Mouse (Mus musculus): ENCODE data around the gene Crybg3.

The Crybg3 gene

GRCm38 (mm10) chr16:59534349-59534748, 66.4 kb downstream of the Crybg3 start:
- in situ Hi-C loops (cut with MboI; ENCODE audit: low sequenced_read_pairs) = no loop called here

DNA sequence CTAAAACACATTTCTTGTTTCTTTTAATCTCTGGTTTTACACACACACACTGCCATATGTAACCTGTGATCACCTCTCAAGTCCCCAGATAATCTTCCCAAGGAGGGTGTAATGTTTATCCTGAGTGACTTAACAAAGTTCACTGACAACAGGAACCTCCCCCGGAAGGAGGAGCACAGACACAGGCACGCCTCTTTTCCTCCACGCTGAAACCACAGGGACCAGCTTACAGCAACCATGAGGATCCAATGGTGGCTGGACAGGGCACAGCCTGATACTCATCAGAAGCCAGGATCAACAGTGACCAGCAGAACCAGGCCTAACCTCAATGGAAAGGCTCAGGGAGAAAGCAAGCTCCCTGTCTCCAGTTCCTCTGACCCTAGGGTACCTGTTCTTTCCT, 68.2 kb downstream of the Crybg3 start:
- in situ Hi-C loops (cut with MboI; ENCODE audit: low sequenced_read_pairs) = no loop called here

DNA sequence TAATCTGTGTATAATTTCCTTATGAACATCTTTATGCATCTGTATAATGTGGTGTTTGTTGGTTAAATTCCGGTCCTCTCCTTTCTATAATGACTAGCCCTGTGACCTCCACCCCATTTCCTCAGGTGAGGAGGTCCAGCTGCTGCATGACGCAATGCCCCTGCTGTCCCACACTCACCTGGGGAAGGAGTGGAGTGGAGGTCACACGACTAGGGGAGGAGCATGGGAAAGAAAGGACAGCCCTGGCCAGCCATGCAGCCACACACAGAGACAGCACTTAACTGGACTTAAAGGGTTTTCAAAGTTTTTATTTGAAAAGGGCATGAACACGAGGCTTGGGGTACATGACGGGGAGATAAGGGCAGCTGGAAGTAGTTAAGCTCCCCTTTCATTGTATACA, 69.5 kb downstream of the Crybg3 start:
- in situ Hi-C loops (cut with MboI; ENCODE audit: low sequenced_read_pairs) = no loop called here

- in situ Hi-C loops (cut with MboI; ENCODE audit: low sequenced_read_pairs) = no loop called here
Observed at GRCm38 (mm10) chr16:59529570-59529969, 71.2 kb downstream of the Crybg3 start.

- in situ Hi-C loops (cut with MboI; ENCODE audit: low sequenced_read_pairs) = no loop called here
Observed at GRCm38 (mm10) chr16:59526939-59527338, 73.8 kb downstream of the Crybg3 start.

- in situ Hi-C loops (cut with MboI; ENCODE audit: low sequenced_read_pairs) = no loop called here
Observed at GRCm38 (mm10) chr16:59521752-59522423, 78.9 kb downstream of the Crybg3 start.

GRCm38 (mm10) chr16:59517447-59518219, 83.1 kb downstream of the Crybg3 start:
- in situ Hi-C loops (cut with MboI; ENCODE audit: low sequenced_read_pairs) = no loop called here

GRCm38 (mm10) chr16:59516965-59517364, 83.8 kb downstream of the Crybg3 start:
- in situ Hi-C loops (cut with MboI; ENCODE audit: low sequenced_read_pairs) = no loop called here

DNA sequence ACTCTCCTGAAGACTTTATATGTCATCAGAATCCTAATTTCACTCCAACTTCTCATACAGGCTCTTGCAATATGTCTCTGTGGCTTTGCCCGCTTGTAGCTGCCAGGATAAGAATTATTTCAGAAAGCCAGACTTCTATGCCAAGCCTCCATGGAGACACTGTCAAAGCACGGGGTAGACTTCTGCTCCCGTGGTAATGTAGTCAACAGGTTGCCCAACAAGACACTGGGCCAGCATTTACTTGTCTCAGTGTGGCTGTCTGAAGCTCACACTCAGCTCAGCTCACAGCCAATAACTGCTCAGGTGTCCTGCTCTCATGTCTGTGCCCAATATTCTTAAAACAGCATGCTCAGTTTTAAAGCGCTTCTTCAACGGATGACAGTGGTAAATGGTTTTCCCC, 85.6 kb downstream of the Crybg3 start:
- in situ Hi-C loops (cut with MboI; ENCODE audit: low sequenced_read_pairs) = no loop called here

GRCm38 (mm10) chr16:59509830-59510229, 90.9 kb downstream of the Crybg3 start:
- in situ Hi-C loops (cut with MboI; ENCODE audit: low sequenced_read_pairs) = no loop called here

- in situ Hi-C loops (cut with MboI; ENCODE audit: low sequenced_read_pairs) = no loop called here
Observed at GRCm38 (mm10) chr16:59499180-59499579, 101.6 kb downstream of the Crybg3 start.

DNA sequence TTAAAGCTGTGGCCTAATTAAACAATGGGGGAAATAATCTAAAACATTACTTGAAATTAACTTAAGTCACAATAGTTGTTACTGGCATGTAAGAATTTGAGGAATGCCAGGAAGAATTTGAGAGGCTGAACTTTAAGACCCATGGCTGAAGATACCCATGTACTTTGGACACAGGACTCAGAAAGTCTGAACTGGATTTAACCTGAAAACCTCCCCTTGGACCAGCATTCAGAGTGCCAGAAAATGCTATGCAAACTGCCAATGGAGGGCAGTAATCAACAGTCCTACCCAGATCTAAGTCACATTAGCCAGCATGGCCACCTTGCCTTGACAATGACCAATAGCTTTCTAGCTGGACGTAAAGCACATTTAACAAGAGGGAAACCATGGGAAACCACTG, 102.8 kb downstream of the Crybg3 start:
- in situ Hi-C loops (cut with MboI; ENCODE audit: low sequenced_read_pairs) = no loop called here

GRCm38 (mm10) chr16:59493199-59493598, 107.6 kb downstream of the Crybg3 start:
- in situ Hi-C loops (cut with MboI; ENCODE audit: low sequenced_read_pairs) = no loop called here

DNA sequence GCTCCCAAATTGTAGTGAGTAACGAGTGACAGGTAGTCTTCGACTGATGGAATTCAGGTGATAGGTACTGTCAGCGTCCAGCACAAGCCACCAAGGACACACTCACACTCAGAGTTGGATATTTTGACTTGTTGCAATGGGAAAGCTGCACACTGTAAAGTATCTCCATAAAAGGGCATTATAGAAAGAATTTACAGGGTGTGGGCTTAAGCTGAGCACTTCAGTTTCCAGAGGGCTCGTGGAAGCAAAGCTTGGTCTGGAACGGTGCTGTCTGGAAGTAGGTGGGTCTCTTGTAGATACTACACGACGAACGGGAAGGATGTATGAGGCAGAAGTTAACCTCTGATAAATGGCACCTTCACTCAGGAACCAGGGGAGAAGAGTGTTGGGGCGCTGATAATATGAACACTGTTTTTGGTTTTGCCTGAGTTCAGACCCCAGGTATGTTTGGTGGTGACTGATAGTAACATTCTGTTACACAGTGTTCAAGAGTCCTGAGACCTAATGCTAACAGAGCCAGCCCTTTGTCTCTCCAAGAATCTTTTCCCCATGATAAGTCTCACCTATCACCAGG, 112.7 kb downstream of the Crybg3 start:
- in situ Hi-C loops (cut with MboI; ENCODE audit: low sequenced_read_pairs) = no loop called here

- in situ Hi-C loops (cut with MboI; ENCODE audit: low sequenced_read_pairs) = no loop called here
Observed at GRCm38 (mm10) chr16:59487239-59487638, 113.5 kb downstream of the Crybg3 start.

GRCm38 (mm10) chr16:59477955-59478354, 122.8 kb downstream of the Crybg3 start:
- in situ Hi-C loops (cut with MboI; ENCODE audit: low sequenced_read_pairs) = loop anchor here (10.0 kb wide), 1 partner anchor 137 kb away; no protein-coding TSS in a partner anchor

DNA sequence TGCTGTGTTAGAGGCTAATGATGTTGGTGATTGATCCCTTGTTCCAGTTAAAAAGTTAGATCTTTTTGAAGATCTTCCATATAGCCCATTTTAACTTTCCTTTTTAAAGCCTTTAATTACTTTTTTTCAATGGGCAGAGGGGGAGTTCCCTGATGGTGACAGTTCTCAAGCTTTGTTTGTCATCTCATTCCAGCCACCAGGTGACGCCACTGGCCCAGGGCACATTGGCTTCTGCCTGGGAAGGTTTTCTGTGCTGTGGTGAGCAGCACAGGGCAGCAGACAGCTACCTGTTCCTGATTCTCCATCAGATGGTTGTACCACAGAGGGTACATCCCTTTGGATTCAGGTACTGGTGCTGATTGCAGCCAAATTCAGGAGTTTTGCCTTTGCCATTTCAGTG, 126.0 kb downstream of the Crybg3 start:
- in situ Hi-C loops (cut with MboI; ENCODE audit: low sequenced_read_pairs) = loop anchor here (10.0 kb wide), 1 partner anchor 140 kb away; no protein-coding TSS in a partner anchor

DNA sequence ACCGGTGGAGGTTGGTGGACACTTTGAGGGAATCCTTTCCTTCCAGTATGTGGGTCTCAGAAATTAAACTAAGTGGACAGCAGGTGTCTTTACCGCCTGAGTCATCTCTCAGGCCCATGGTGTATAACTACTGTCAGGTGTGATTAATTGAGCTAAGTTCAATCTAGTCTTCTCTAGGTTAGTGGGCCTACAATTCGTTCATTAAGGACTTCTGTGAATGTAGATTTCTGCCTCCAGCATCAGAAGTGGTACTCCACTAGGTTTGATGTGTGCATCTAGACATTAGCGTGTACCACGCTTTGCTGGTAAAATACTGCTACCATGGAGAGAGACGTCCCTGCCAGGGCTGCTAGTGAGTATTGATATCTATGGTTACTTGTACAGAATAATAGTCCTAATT, 128.2 kb downstream of the Crybg3 start:
- in situ Hi-C loops (cut with MboI; ENCODE audit: low sequenced_read_pairs) = loop anchor here (10.0 kb wide), 1 partner anchor 142 kb away; no protein-coding TSS in a partner anchor

GRCm38 (mm10) chr16:59471637-59472278, 129.0 kb downstream of the Crybg3 start, which contains the start of gene Riox2:
Gene Riox2, plus strand, starts transcription at chr16:59471775.
- in situ Hi-C loops (cut with MboI; ENCODE audit: low sequenced_read_pairs) = loop anchor here (10.0 kb wide), 1 partner anchor 143 kb away; no protein-coding TSS in a partner anchor

DNA sequence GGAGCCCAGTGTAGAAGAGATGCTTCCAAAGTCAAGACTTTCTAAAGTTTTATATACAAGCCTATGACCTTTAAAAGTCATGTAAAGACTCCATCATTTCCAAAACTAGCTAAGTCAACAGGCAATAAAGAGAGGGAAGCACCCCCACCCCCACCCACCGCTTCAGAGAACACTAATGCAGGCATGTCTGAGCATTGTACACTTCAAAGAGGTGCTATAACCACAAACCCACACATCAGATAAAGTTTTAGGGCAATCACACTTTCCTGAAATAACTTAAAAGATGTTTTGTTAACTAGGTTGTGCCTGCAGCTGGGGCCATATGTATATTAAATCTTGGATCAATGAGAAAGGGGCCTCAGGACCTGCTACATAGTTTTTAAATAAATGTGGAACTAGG, 130.9 kb downstream of the Crybg3 start:
- in situ Hi-C loops (cut with MboI; ENCODE audit: low sequenced_read_pairs) = loop anchor here (10.0 kb wide), 1 partner anchor 145 kb away; no protein-coding TSS in a partner anchor

DNA sequence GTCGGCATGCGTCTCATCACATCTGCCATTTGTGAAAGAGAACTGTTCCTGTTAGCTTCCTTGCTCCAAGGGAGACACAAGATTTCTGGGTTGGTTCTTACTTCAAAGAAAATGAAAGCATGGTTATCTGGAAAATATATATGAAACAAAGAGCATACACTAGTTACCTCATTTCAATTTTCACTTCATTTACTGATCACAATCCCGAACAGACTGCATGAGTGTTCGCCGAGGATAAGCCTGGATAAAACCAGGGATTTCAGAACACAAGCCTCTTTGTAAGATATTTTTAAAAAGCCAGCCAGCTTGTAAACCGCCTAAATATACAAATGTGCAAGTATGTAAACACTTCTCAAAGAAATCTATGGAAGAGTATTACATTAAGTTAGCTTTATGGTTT, 136.8 kb downstream of the Crybg3 start:
- in situ Hi-C loops (cut with MboI; ENCODE audit: low sequenced_read_pairs) = no loop called here

Data from CH12F3 (cell line).